Mouse (Mus musculus) thymus, postnatal 10 days (tissue): ENCODE measurements around the gene Cypt3.

ENCODE experiments used
- DNase-seq, 2 experiments: peaks; one replicate each; pipeline ENCODE4 v3.0.0; 2021; ENCODE audit warnings: low spot score in 2 of 2

The Cypt3 gene

GRCm38 (mm10) chrX:153558293-153558692 is at the start of gene Cypt3:
Gene Cypt3 (plus strand): TSS chrX:153558593.
- DNase-seq: no peak

GRCm38 (mm10) chrX:153515491-153515890 is 42.9 kb upstream of the Cypt3 start:
- DNase-seq: no peak

GRCm38 (mm10) chrX:153528399-153528798 is 30.0 kb upstream of the Cypt3 start:
- no peak for DNase-seq

GRCm38 (mm10) chrX:153556634-153557033 is 1.8 kb upstream of the Cypt3 start:
- DNase-seq: no peak

- DNase-seq: no peak
Observed at GRCm38 (mm10) chrX:153564650-153565049, 6.3 kb downstream of the Cypt3 start.

- no peak for DNase-seq
Observed at GRCm38 (mm10) chrX:153599583-153599982, 41.2 kb downstream of the Cypt3 start.
